Mouse (Mus musculus) testis, adult 2 months (tissue): ENCODE measurements around the gene Msh2.

Experiments used
- CTCF ChIP-seq: fragments of 200-500 bp; IDR thresholded peaks from 2 replicates; pipeline ENCODE4 v1.5.1; 2012; ENCODE audit warnings: low read depth, mild to moderate bottlenecking, inconsistent platforms, low read length, moderate library complexity; ENCODE audit not compliant: control insufficient read depth, insufficient read depth, insufficient replicate concordance
- POLR2A ChIP-seq: fragments of 200-500 bp; IDR thresholded peaks from 2 replicates; pipeline ENCODE4 v1.6.1; 2012; ENCODE audit warnings: low read depth, mild to moderate bottlenecking, inconsistent platforms, low read length, moderate library complexity; ENCODE audit not compliant: control insufficient read depth

- no peak for TF ChIP-seq CTCF
- no peak for TF ChIP-seq POLR2A
Measured at GRCm38 (mm10) chr17:87664238-87664637, 7.9 kb upstream of the Msh2 start.
